Mouse (Mus musculus) C2C12 (cell line): ENCODE data around the gene Nfe2. TPM values are rescaled to one million over a fixed set of nuclear protein-coding genes. Genes with fewer than 3 reads are reported as not detected.

Experiments
- H3K27me3 ChIP-seq: one replicate; pipeline ENCODE4 v1.6.1; 2011; ENCODE audit not compliant: control insufficient read depth, insufficient read depth, insufficient read length
- H3K36me3 ChIP-seq: one replicate; pipeline ENCODE4 v1.6.1; 2011; ENCODE audit not compliant: control insufficient read depth, insufficient read depth
- H3K4me3 ChIP-seq: one replicate; pipeline ENCODE4 v1.5.1; 2011; ENCODE audit warnings: mild to moderate bottlenecking, control low read depth; ENCODE audit not compliant: poor library complexity, insufficient read depth, severe bottlenecking
- H3K79me2 ChIP-seq: one replicate; pipeline ENCODE4 v1.6.1; 2011; ENCODE audit not compliant: control insufficient read depth, insufficient read depth
- H3K79me3 ChIP-seq: one replicate; pipeline ENCODE4 v1.6.1; 2011; ENCODE audit warnings: low read depth, control low read depth
- H3ac ChIP-seq: one replicate; pipeline ENCODE3; 2011; ENCODE audit warnings: low read depth; ENCODE audit not compliant: control insufficient read depth, insufficient read length
- CEBPB ChIP-seq: IDR thresholded peaks from one replicate; pipeline ENCODE4 v1.6.1; 2011; ENCODE audit warnings: low read depth, mild to moderate bottlenecking, control low read depth, moderate library complexity
- CTCF ChIP-seq: IDR thresholded peaks from one replicate; pipeline ENCODE4 v1.5.1; 2011; ENCODE audit not compliant: control insufficient read depth, insufficient read depth, insufficient read length
- FOSL1 ChIP-seq: IDR thresholded peaks from one replicate; pipeline ENCODE4 v1.8.0; 2011; ENCODE audit warnings: mild to moderate bottlenecking, low read length; ENCODE audit not compliant: poor library complexity, insufficient read depth, severe bottlenecking
- MAX ChIP-seq: IDR thresholded peaks from one replicate; pipeline ENCODE4 v1.6.1; 2011; ENCODE audit warnings: mild to moderate bottlenecking, control low read depth
- MYOD1 ChIP-seq: IDR thresholded peaks from one replicate; pipeline ENCODE4 v1.6.1; 2011; ENCODE audit warnings: low read depth; ENCODE audit not compliant: control insufficient read depth, insufficient read length
- MYOG ChIP-seq: IDR thresholded peaks from one replicate; pipeline ENCODE4 v1.6.1; 2011; ENCODE audit not compliant: control insufficient read depth, insufficient read length; ENCODE audit errors: extremely low read depth
- USF1 ChIP-seq: IDR thresholded peaks from one replicate; pipeline ENCODE4 v1.6.1; 2011; ENCODE audit warnings: low read depth, mild to moderate bottlenecking, control low read depth, moderate library complexity
- polyA plus RNA-seq: library from polyadenylated mRNA; unstranded; fragments of >200 nt; fragmentation: generic; extraction: Trizol; gene quantifications from one replicate; pipeline ENCODE4 v1.2.1, GENCODE M21; 2012; ENCODE audit warnings: missing spikeins

Nfe2 gene
- polyA plus RNA-seq, 1 experiment = 0.25 TPM

DNA sequence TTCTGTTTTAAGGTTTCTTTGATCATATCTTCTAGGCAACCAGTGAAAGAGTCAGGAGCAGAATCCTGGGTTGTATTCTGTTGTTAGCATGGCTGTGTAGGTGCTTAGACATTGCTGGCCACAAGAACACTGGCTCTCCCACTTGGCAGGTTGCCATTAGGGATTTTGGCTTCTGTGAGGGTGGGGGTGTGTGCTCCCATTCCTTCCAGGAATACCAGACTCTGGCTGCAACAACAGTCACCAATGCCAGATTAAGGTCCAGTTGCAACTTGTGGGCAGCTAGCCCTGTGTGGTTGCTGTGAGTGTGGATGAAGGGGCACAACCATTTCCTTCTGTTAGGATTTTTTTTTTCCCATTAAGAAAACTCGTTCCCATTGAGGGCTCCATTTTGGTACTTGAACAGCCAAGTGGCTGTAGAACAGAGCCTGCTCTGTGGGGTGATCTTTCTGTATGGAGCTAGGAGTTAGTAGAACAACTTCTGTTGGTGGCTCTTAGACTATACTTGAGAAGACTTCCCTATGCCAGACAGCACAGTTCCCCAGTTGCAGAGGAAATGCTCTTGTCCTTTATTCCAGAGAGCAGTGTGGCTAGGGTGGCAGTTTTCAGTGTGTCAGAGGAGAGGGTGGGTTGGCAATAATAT lies 27.7 kb upstream of the Nfe2 start:
- peaks cover 17% of the 10 kb centered on the region for H3K79me3 ChIP-seq
- peaks cover 23% of the 10 kb centered on the region for H3K36me3 ChIP-seq
- H3K27me3 ChIP-seq = no peaks in the 10 kb centered on the region
- H3K4me3 ChIP-seq = no peak overlapping the region
- H3ac ChIP-seq = no peak overlapping the region
- peaks cover 73% of the 10 kb centered on the region for H3K79me2 ChIP-seq
- TF ChIP-seq CTCF (no peak), USF1 (no peak), FOSL1 (no peak), CEBPB (no peak), MYOD1 (no peak), MAX (no peak), MYOG (no peak)

DNA sequence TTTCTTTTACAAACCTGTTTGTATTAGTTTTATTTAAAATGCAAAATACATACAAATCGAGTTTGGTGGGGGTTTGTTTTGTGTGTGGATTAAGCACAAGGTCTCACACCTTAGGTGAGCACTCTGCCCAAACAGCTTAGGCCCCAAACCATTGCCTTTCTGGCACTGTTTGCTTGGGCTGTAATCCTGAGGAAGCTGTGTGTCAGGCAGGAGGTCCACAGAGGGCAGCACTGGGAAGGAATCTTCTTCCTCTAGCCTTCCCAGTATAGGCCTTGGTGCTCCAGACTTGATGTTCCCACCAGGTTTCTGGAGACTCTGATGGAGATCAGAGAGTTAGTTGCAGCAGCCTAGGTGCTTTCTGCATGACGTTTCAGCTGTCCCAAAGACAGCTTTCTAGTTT lies 26.4 kb upstream of the Nfe2 start:
- Histone ChIP-seq H3K4me3 (no peak overlapping the region), H3K27me3 (no peaks in the 10 kb centered on the region), H3ac (no peak overlapping the region), H3K79me2 (peaks cover 86% of the 10 kb centered on the region), H3K79me3 (peaks cover 25% of the 10 kb centered on the region), H3K36me3 (peaks cover 10% of the 10 kb centered on the region)
- TF ChIP-seq CEBPB = no peak
- TF ChIP-seq MAX = no peak
- no peak for TF ChIP-seq MYOD1
- no peak for TF ChIP-seq USF1
- TF ChIP-seq CTCF = no peak
- no peak for TF ChIP-seq MYOG
- TF ChIP-seq FOSL1 = no peak

DNA sequence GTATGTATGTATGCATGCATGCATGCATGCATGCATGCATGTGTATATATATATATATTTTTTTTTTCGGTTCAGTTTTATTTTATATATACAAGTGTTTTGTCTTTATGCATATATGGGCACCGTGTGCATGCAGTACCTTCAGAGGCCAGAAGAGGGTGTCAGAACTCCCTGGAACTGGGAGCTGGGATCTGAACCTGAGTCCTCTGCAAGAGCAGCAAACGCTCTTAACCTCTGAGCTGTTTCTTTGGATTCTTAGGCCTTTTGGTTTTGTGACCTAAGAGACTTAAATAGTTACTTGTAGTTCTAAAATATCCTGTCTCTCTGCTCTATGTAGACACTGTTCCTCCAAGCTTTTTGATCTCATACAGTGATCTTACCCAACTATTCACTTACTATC lies 25.9 kb upstream of the Nfe2 start:
- Histone ChIP-seq H3K79me2 (peaks cover 90% of the 10 kb centered on the region), H3K36me3 (peaks cover 4% of the 10 kb centered on the region), H3K79me3 (peaks cover 28% of the 10 kb centered on the region), H3K4me3 (no peak overlapping the region), H3ac (no peak overlapping the region), H3K27me3 (no peaks in the 10 kb centered on the region)
- peak; percentile 20 for TF ChIP-seq CTCF
- TF ChIP-seq MAX = no peak

DNA sequence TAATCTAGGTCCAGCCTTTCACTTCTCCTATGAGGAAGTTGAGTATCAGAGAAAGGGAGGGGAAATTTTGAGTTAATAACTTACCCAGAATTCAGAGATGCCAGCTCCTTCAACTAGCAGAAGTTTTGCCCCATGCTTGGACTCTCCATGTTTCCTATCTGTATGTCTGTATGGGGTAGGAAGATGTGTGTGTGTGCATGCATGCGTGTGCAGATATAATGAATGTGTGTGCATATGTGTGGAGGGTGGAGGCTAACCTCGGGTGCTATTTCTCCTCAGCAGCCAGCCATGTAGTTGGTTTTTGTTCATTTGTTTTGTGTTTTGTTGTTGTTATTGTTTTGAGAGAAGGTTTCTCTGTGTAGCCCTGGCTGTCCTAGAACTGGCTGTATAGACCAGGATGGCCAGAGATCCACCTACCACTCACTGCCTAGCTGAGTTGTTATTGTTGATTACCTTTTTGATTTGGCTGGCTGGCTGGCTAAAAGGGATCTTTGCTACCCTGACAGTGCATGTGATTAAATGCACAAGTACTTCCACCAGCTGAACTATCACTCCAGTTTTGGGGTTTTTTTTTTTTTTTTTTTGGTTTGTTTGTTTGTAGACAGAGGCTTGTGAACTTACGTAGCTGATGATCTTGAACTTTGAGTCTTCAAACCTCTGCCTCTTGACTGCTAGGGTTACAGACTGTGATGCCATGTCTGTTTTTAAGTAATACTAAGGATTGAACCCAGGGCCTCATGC lies 23.4 kb upstream of the Nfe2 start:
- Histone ChIP-seq H3ac (no peak overlapping the region), H3K36me3 (no peaks in the 10 kb centered on the region), H3K27me3 (no peaks in the 10 kb centered on the region), H3K79me2 (peaks cover 93% of the 10 kb centered on the region), H3K79me3 (peaks cover 40% of the 10 kb centered on the region), H3K4me3 (no peak overlapping the region)
- TF ChIP-seq CTCF = no peak
- no peak for TF ChIP-seq USF1

DNA sequence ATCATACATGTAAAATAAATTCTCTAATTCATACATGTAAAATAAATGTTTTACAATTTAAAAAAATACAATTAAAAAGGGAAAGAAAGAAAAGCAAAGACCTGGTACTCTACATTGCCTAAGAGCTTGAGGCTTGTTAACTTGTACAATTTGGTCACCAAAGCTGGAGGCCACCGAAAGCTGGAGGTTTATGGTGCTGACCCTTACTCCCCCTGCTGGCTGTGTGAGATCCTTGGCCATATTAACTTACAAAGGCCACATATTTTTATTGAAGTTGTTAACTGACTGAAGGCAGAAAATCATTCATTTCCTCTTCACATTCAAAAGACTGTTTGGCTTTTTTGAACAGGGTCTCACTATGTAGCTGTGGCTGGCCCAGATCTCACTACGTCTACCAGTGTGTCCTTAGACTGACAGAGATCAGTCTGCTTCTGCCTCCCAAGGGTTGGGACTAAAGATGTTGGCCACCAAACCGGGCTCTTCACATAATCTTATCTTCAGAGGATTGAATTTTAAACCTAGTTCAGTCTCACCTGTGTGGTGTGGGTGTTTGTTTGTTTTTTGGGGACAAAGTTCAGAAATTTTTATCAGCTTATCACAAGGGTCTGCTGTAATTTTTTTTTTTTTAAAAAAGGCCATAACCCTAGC lies 22.7 kb upstream of the Nfe2 start:
- TF ChIP-seq CTCF (peak; percentile 51), FOSL1 (no peak), USF1 (no peak), CEBPB (peak; percentile 38), MYOG (no peak)
- no peak overlapping the region for H3ac ChIP-seq
- peaks cover 93% of the 10 kb centered on the region for H3K79me2 ChIP-seq
- H3K36me3 ChIP-seq = no peaks in the 10 kb centered on the region
- peaks cover 42% of the 10 kb centered on the region for H3K79me3 ChIP-seq
- no peaks in the 10 kb centered on the region for H3K27me3 ChIP-seq
- no peak overlapping the region for H3K4me3 ChIP-seq

DNA sequence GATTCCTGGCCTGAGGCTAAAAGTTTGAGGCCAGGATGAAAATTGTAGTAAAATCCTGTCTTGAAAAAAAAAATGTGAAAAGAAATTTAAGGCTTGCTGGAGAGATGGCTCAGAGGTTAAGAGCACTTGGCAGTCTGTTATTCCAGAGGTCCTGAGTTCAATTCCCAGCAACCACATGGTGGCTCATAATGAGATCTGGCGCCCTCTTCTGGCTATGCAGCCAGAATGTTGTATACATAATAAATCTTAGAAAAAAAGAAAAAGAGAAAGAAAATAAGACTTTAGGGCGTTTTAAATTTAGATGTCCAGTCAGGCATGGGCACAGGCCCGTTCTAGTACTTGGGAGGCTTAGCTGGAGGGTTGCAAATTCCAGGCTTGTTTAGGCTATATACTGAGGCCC lies 21.5 kb upstream of the Nfe2 start:
- no peaks in the 10 kb centered on the region for H3K27me3 ChIP-seq
- no peak overlapping the region for H3K4me3 ChIP-seq
- H3K79me3 ChIP-seq = peaks cover 52% of the 10 kb centered on the region
- peaks cover 94% of the 10 kb centered on the region for H3K79me2 ChIP-seq
- H3K36me3 ChIP-seq = no peaks in the 10 kb centered on the region
- TF ChIP-seq MYOG (no peak), CEBPB (no peak), USF1 (no peak), CTCF (no peak), MYOD1 (no peak), MAX (no peak), FOSL1 (no peak)
- H3ac ChIP-seq = no peak overlapping the region
